Mouse (Mus musculus) C2C12 (cell line): ENCODE measurements around the gene Btnl1.

ENCODE experiments used
- CEBPB ChIP-seq: IDR thresholded peaks from one replicate; pipeline ENCODE4 v1.6.1; 2011; ENCODE audit warnings: low read depth, mild to moderate bottlenecking, control low read depth, moderate library complexity
- CTCF ChIP-seq: IDR thresholded peaks from one replicate; pipeline ENCODE4 v1.5.1; 2011; ENCODE audit not compliant: control insufficient read depth, insufficient read depth, insufficient read length
- MAX ChIP-seq: IDR thresholded peaks from one replicate; pipeline ENCODE4 v1.6.1; 2011; ENCODE audit warnings: mild to moderate bottlenecking, control low read depth
- MYOD1 ChIP-seq: IDR thresholded peaks from one replicate; pipeline ENCODE4 v1.6.1; 2011; ENCODE audit warnings: low read depth; ENCODE audit not compliant: control insufficient read depth, insufficient read length
- USF1 ChIP-seq: IDR thresholded peaks from one replicate; pipeline ENCODE4 v1.6.1; 2011; ENCODE audit warnings: low read depth, mild to moderate bottlenecking, control low read depth, moderate library complexity

DNA sequence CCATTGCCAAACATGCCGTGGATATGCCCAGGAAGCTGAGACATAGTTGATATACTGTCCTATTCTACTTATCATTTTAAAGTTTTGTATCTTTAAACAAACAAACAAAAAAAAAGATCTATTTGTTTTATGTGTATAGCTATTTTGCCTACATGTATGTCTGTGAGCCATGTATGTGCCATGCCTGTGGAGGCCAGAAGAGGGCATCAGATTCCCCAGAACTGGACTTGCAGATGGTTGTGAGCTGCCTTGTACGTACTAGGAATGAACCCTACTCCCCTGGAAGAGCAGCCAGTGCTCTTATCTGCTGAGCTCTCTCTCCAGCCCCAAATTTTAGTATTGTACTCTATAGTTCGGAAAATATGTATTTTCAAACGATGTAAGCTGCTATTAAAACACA lies 11.6 kb downstream of the Btnl1 start:
- no peak for TF ChIP-seq CTCF
- TF ChIP-seq MAX: no peak
- no peak for TF ChIP-seq USF1
- no peak for TF ChIP-seq MYOD1
- no peak for TF ChIP-seq CEBPB
